Mouse (Mus musculus): ENCODE data around the gene Elp5.
A peak's percentile ranks its signal among the peaks of the same experiment; 100 is the strongest.
"Not testable (repeated sequence)": the region's sequence is repeated elsewhere in the genome, so short reads cannot be mapped to it uniquely, and the experiment has no call there.

The Elp5 gene

DNA sequence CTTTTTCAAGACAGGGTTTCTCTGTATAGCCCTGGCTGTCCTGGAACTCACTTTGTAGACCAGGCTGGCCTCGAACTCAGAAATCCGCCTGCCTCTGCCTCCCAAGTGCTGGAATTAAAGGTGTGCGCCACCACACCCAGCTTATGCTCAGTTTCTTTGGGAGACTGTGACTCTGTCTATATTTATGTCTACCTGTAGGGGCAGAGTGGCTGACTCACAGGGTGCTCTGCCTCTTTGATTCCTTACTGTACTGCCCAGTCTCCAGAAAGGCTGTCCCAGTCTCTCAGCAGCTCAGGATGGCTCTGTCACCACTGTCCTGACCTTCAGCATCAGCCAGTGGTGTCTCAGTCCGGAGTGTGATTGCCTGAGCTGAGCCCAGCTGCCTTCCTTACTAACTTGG, 26.7 kb downstream of the Elp5 start:
- not testable (repeated sequence) for DNase-seq

- no peak for DNase-seq
Measured at GRCm38 (mm10) chr11:69953267-69953915, 28.9 kb downstream of the Elp5 start.

- no peak for DNase-seq
Measured at GRCm38 (mm10) chr11:69952274-69952673, 30.0 kb downstream of the Elp5 start.

GRCm38 (mm10) chr11:69950807-69951459, 31.4 kb downstream of the Elp5 start:
- no peak for DNase-seq

DNA sequence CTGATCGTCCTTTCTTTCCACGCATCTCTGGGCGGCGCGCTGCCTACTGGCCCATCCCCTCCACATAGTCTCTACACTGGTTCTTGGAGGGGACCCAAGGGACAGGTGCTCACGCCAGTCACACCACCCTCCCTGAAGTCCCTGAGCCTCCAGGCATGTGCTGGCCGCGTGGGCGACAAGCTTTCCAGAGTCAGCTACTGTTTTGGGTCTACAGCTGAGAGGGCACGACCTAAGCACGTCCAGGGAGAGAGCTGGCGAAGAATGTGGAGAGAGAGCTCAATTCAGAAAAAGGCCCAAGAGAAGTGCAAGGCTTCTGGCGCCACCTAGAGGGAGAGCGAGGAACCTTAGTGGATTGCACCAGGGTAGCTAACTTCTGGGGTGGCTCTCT, 33.6 kb downstream of the Elp5 start:
- peak; percentile 83 to 89 for DNase-seq

- DNase-seq = peak; percentile 89 to 92
Measured at GRCm38 (mm10) chr11:69948066-69948762, 34.1 kb downstream of the Elp5 start, which contains the start of gene Slc2a4. Slc2a4 (minus strand) TSS chr11:69948188.

- DNase-seq = peak; percentile 18 to 41
Measured at GRCm38 (mm10) chr11:69947337-69948065, 34.8 kb downstream of the Elp5 start.

DNA sequence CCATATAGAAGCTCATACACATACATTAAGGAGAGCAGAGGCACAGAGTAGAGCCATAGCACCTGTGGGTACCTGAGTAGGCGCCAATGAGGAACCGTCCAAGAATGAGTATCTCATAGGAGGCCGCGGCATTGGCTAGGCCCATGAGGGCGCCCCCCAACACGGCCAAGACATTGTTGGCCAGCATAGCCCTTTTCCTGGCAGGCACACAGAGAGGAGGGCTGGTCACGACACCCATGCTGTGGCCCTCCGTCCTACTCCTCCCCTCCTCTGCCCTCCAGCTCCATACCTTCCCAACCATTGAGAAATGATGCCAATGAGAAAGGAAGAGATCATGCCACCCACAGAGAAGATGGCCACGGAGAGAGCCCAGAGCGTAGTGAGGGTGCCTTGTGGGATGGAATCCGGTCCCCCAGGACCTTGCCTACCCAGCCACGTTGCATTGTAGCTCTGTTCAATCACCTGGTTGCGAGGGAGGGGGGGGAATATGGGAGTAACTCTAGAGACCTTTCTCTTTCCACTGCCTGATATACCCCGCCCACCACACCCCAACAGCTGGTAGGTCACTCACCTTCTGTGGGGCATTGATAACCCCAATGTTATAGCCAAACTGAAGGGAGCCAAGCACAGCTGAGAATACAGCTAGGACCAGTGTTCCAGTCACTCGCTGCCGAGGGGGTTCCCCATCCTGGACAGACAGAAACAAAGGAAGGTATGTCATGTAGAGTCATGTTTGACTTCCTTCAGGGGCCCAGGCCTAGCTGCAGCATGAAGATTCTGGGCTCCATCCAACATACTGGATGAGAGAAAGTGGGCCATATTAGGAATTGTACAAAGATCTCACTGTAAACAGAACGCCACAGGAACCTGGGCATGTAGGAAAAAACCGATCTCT, 36.1 kb downstream of the Elp5 start:
- DNase-seq = no peak

- DNase-seq = no peak
Measured at GRCm38 (mm10) chr11:69945216-69945615, 37.1 kb downstream of the Elp5 start.

DNA sequence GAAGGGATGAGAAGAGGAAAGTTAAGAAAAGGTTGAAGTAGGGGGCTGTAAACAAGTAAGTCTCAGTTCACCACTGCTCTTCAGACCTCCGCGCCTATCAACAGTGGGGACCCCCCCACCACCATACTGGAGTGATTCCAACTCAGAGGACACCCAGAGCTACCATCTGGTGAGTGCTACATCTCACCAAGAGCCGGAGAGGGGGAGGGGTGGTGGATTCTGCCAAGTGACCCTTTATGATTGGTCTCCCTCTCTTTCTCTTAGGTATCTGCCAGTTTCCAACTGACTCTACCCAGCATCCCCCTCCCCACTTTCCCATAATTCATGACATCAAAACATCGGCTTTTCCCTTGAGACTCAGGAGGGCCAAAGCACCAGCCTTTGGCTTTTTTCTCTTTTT, 41.4 kb downstream of the Elp5 start:
- DNase-seq = no peak

DNA sequence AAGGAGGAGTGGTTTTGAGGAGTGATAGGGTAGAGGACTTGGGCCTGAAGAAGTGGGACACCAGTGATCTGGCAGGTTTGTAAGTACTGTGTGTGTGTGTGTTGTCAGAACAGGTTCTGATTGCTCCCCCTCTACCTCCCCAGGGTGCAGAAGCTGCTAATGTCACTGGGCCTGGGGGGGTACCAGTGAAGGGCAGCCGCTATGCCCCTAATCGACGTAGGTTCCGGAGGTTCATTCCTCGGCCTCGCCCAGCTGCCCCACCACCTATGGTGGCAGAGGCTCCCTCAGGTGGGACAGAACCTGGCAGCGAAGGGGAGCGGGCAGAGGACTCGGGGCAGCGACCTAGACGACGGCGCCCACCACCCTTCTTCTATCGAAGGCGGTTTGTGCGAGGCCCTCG, 42.6 kb downstream of the Elp5 start:
- no peak for DNase-seq

DNA sequence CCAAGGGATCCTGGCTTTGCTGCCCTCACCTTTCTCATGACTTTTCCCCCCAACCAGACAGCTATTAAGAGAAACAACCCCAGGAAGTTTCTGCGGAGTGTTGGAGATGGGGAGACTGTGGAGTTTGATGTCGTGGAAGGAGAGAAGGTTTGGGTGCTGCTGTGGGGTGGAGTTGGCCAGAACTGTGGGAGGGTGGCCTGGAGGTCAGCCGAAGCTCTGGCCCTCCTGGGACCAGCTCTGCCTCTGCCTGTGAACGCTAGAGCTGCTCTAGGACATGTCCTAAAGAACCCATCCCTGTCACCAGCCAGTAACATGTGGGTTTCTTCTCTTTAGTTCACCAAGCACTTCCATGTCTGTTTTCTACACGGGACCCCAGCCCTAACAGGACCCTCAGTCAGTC, 43.1 kb downstream of the Elp5 start:
- no peak for DNase-seq

GRCm38 (mm10) chr11:69938401-69938979, 43.8 kb downstream of the Elp5 start:
- DNase-seq = no peak

DNA sequence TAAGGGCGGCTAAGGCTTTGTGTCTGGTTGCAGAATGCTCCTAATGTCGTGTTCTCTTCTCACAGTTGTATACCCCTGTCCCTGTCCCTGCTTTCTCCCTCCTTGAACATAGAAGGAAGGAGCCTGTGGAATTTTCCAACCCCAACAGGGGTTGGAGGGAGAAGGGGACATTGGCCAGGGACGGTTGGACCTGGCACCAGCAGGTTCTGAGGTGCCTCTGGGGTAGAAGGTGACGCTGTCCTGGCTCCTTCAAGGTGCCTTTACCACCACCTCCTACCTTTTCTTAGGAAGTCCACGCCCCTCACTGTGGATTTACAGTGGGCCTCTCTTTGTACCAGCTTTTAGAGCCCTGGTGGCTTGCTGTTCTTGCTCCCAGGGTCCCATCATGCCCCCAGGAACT, 44.5 kb downstream of the Elp5 start:
- no peak for DNase-seq

- DNase-seq = peak in 1 of 2 experiments; percentile 22
Measured at GRCm38 (mm10) chr11:69937385-69937784, 44.9 kb downstream of the Elp5 start.

- DNase-seq = no peak
Measured at GRCm38 (mm10) chr11:69936714-69937347, 45.5 kb downstream of the Elp5 start.

DNA sequence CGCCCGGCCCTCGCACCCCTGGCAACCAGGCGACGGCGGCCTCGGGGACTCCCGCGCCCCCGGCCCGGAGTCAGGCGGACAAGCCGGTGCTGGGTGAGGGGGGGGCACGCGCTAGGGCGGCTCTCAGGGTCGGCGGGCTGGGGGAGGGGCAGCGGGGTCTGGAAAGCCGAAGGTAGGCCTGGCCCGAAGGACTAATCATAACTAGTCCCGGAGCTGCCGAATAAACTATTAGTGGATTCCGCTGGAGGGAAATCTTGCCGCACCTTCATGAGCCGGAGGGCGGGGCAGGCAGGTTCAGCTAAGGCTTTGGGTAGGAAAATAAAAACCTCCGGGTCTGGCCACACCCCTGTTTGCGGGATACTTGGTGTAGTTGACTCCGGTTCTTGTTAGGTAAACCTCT, 46.2 kb downstream of the Elp5 start:
- DNase-seq = peak; percentile 30 to 60

DNA sequence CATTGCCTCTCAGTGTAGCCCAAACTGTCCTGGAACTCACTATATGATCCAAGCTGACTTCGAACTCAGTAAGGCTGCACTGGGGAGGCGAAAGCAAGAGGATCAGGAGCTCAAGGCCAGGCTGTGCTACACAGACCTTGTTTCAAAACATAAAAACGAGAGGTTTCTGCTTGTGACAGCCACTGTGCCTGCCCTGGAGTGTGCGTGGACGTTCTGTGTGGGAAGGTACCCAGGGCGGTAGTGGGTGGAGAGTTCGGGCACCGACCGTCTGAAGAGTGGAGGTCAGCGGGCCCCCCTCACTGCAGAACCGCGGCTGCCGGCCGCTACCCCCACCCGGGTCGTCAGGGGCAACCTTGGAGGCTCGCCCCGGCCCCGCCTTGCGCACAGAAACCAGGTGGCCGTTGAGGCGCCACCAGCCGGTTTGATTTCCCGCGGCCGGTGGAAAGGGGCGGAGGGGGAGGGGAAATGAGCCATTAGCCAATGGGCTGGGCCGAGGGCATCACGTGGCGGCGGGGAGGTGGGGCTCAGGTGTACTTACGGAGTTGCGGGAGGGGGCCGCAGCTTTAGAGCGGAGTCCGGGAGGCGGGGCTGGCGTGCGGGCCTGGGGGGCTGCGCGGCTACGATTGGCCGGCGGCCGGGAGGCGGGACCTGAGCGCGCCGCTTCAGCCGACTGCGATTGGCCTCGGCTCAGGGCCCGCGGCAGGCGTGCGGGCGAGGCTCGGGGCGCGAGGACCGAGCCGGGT, 47.0 kb downstream of the Elp5 start, which contains the start of gene Ybx2:
TSS of gene Ybx2 (plus strand) at position 660 of the 743 bp plus-strand sequence.
- DNase-seq = peak; percentile 86 to 89

DNA sequence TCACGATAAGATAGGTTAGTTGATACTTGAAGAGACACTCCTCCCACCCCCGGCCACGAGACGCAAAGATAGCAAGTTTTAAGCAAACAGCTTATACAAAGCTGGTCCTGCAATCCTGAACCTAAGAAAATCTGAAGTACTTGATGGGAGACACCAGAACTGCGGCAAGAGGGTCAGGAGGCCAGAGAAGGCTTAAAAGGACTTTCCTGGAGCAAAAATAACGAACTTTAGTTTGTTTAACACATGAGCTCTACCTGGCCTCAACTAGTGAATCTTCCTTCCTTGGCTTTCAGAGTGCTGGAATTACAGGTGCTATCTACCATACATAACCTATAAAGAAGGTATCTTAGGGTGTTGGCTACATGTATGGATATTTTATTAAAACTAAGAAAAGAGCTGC, 47.6 kb downstream of the Elp5 start:
- DNase-seq = no peak

GRCm38 (mm10) chr11:69934169-69934568, 48.1 kb downstream of the Elp5 start:
- peak; percentile 88 to 93 for DNase-seq

Measured in lung, adult 18-20 months (tissue).